23 mouse cellular contexts compared by ENCODE assay signal in the genomic region with DNA sequence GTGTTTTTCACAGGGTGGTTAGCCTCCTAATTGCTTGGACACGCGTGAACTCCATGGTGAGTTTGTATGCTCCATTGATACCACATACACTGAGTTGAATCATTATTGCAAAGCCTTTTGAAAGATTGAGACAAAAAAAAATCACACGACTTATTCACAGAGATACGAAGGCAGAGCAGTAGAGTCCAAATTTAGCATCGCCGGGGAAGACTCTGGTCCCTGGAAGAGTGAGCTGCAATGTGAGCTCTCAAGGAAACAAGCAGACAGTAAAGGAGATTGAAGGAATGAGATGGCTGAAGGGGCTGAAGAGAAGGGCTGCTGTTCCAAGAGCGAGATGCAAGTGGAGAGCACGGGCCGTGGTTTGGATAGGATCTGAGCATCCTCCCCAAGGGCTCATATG.
"Had no signal": no experiment of that assay in that cellular context is flagged by ENCODE, and none has a peak within 500 bp of the region (broad histone marks: within the 10 kb centered on the region; RNA-seq: fewer than 3 reads in every experiment).

No protein-coding gene starts in this region.

- ATAC-seq: hindbrain, postnatal 0 days; intestine, embryonic 16.5 days; liver, postnatal 0 days had no signal

- H3K27ac ChIP-seq: heart, embryonic 13.5 days; heart, embryonic 15.5 days; hindbrain, embryonic 13.5 days; hindbrain, embryonic 15.5 days; hindbrain, postnatal 0 days; layer of hippocampus, adult 2 months; limb, embryonic 10.5 days; limb, embryonic 12.5 days; liver, embryonic 13.5 days; liver, embryonic 15.5 days had no signal

- H3K4me1 ChIP-seq: heart, embryonic 13.5 days; heart, embryonic 15.5 days; hindbrain, embryonic 13.5 days; hindbrain, embryonic 15.5 days; limb, embryonic 12.5 days; liver, embryonic 13.5 days; liver, embryonic 15.5 days had no signal

- DNase-seq: gastrocnemius, postnatal 14 days; gastrocnemius, postnatal 36 days; heart, adult 18-20 months; heart, postnatal 14 days; heart, postnatal 36 days; kidney, adult 11 months; kidney, adult 2 months; kidney, postnatal 10 days; kidney, postnatal 25 days; kidney, postnatal 4 days; liver; liver, embryonic 13.5 days; liver, postnatal 0 days had no signal

- H3K4me3 ChIP-seq: heart, embryonic 13.5 days; heart, embryonic 15.5 days; hindbrain, embryonic 13.5 days; hindbrain, embryonic 15.5 days; layer of hippocampus, adult 2 months; limb, embryonic 10.5 days; limb, embryonic 12.5 days; liver, embryonic 13.5 days; liver, embryonic 15.5 days had no signal
